Mouse (Mus musculus): ENCODE measurements at regions not wholly inside any gene's neighbourhood (a gene's known extent, or its start where the extent isn't known, plus 50 kb on each side); places are given as distances from the start of the nearest gene placed in this dataset.
A peak's percentile ranks its signal among the peaks of the same experiment; 100 is the strongest.

DNA sequence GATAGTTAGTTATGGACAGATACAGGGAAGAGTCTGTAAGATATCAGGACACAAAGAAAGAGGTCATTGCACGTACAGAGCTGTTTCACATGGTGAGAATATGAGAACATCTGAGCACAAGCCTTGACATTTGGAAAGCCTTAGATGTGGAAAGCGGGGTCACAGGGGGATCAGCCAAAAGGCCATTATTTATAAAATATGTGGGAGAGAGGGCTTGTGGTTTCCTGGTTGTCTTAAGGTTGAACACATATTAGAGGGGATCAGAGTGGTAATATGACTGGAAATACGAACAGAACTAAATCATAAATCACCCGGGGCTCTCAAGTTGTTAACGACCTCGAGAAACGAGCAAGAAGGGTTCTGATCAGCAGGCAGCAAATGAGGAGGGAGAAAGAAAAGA is 68.2 kb downstream of the Ankrd7 start:
- peak; percentile 17 for DNase-seq

DNA sequence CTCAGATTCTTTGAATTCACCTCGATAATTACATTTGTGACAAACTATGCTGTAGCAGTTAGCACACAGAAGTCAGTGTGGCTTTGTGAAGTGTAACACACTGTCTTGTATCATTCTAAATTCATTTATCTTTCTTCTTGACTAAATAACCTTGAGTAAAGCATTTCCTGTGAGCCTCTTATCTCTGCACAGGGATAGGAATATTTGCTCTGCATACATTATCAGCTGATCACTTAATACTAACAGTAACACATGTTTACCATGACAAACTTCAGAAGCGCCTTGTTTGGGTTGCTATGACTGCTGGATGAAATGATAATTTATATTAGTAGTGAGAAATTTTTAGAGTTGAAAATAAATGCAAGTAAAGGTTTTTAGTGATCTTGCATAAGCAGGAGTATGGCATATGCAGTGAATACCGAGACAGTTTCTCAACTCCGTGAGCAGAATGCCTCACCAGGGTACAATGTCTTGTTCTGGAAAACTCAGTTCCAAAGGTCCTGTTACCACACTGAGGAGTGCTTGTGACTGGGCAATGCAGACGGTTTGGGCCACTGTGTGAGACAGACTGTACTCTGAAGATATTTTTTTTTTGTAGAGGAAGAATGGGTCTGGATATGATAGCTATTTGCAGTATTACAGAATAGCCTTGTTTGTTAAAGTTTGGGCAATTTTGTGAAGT is 80.0 kb downstream of the Ankrd7 start:
- DNase-seq = no peak
